8 mouse cellular contexts compared by ENCODE assay signal in genomic region chr2:131955264-131955663, GRCm38 (mm10). TPM values are rescaled to one million over a fixed set of nuclear protein-coding genes. Genes with fewer than 3 reads are reported as not detected.
A peak's percentile ranks its signal among the peaks of the same experiment; 100 is the strongest.
DNase-seq lines count a peak whose midpoint lies in the region; ATAC-seq lines count a peak whose summit lies in the region.

No protein-coding gene starts in this region.

- peak; percentile 36 for DNase-seq in kidney, adult 18-20 months
- DNase-seq in kidney, adult 9 months, result no peak
- peak; percentile 35 to 43 for DNase-seq in heart, postnatal 14 days
- DNase-seq in limb, embryonic 11.5 days (ENCODE audit: low spot score), result peak; percentile 32
- peak; percentile 34 for DNase-seq in mesoderm, embryonic 11.5 days (ENCODE audit: low read depth, low spot score)
- peak; percentile 62 for DNase-seq in thymus, postnatal 14 days
- no peak for DNase-seq in ovary, adult 18-20 months (ENCODE audit: low spot score)

- H3K4me1 ChIP-seq in limb, embryonic 11.5 days (ENCODE audit: control insufficient read depth, insufficient read depth, low read length), result peaks cover 10% of the 10 kb centered on the region

- H3K9me3 ChIP-seq in limb, embryonic 11.5 days (ENCODE audit: control insufficient read depth, low read length), result no peaks in the 10 kb centered on the region

- intact Hi-C loops in heart, postnatal 14 days (cut with DNase I), result no loop called here

- peak overlapping the region; percentile 12; the same call in 1 of the 2 replicates for H3K4me3 ChIP-seq in limb, embryonic 11.5 days (ENCODE audit: low read depth, low read length)

- ATAC-seq in common myeloid progenitor, adult 5-6 weeks (replicated peaks; ENCODE audit: low read depth, poor library complexity, severe bottlenecking), result peak; percentile 78
- ATAC-seq in limb, embryonic 11.5 days (ENCODE audit: insufficient number of reproducible peaks, low FRiP score, low TSS enrichment, low read depth), result no peak

- no peak overlapping the region for H3K27ac ChIP-seq in limb, embryonic 11.5 days (replicated peaks; ENCODE audit: low read depth, low read length)

- H3K36me3 ChIP-seq in limb, embryonic 11.5 days (ENCODE audit: control insufficient read depth, insufficient read depth, low read length), result no peaks in the 10 kb centered on the region

- peaks cover 17% of the 10 kb centered on the region for H3K27me3 ChIP-seq in limb, embryonic 11.5 days (ENCODE audit: control insufficient read depth, insufficient read depth, low read length)

- H3K4me2 ChIP-seq in limb, embryonic 11.5 days (ENCODE audit: low read depth, severe bottlenecking), result peak overlapping the region; percentile 41

- no peak overlapping the region for H3K9ac ChIP-seq in limb, embryonic 11.5 days (ENCODE audit: low read length)

- whole genome bisulfite sequencing in limb, embryonic 11.5 days, result 4% methylated on average over 17 of the region's 17 CpGs

RNA-seq across cellular contexts. Expression of gene Prnd, which starts 4.6 kb away (rescaled TPM):
- not detected in 2 replicates for total RNA-seq in common myeloid progenitor, adult 5-6 weeks (2017)
- 10 to 100 TPM in 1 of 2 experiments, 1 to 10 TPM in 1; 3.2 to 10.4 TPM for total RNA-seq in heart, postnatal 14 days (2021)
- polyA plus RNA-seq in limb, embryonic 11.5 days (2014; fragmentation: Nextera tagmentation; extraction: Ambion mirVana), result 14.6 and 16.0 TPM in 2 replicates

RNA-seq across cellular contexts. Expression of gene Prn, which starts 45.5 kb away (rescaled TPM):
- not detected in 2 replicates for total RNA-seq in common myeloid progenitor, adult 5-6 weeks (2017)
- total RNA-seq in heart, postnatal 14 days (2021), result 1 to 10 TPM in 1 of 2 experiments, under 1 TPM in 1; 0.71 to 2.8 TPM
- not detected in 2 replicates for polyA plus RNA-seq in limb, embryonic 11.5 days (2014; fragmentation: Nextera tagmentation; extraction: Ambion mirVana)

RNA-seq across cellular contexts. Expression of gene Prnp, which starts 45.5 kb away (rescaled TPM):
- total RNA-seq in common myeloid progenitor, adult 5-6 weeks (2017), result 4.0 and 5.5 TPM in 2 replicates
- 10 to 100 TPM; 81.6 to 88.1 TPM for total RNA-seq in heart, postnatal 14 days (2021)
- 16.6 and 19.3 TPM in 2 replicates for polyA plus RNA-seq in limb, embryonic 11.5 days (2014; fragmentation: Nextera tagmentation; extraction: Ambion mirVana)

Comparison
In these comparisons a context has a peak if more than half of its experiments do, and no peak if none do; other contexts are left out.
1. DNase-seq: peak in kidney, adult 18-20 months (single experiment), heart, postnatal 14 days (2 of 2), limb, embryonic 11.5 days (single experiment), mesoderm, embryonic 11.5 days (single experiment) and thymus, postnatal 14 days (single experiment); none in kidney, adult 9 months (single experiment) and ovary, adult 18-20 months (single experiment).
2. RNA of gene Prnp, which starts 45.5 kb away (total RNA-seq): 81.6 to 88.1 TPM in heart, postnatal 14 days; 4.0 to 5.5 TPM in common myeloid progenitor, adult 5-6 weeks; every median in the first group is over 10 times any median in the second.